Mouse (Mus musculus) E14TG2a.4 (cell line): ENCODE data around the gene Gm5089.

Experiments
- CTCF ChIP-seq: conservative IDR thresholded peaks from 2 replicates; pipeline ENCODE4 v1.5.1; 2014; ENCODE audit warnings: low read length
- NANOG ChIP-seq: IDR thresholded peaks from 2 replicates; pipeline ENCODE4 v1.6.1; 2014; ENCODE audit warnings: borderline replicate concordance, low read length, mixed read lengths
- POU5F1 ChIP-seq: IDR thresholded peaks from 2 replicates; pipeline ENCODE4 v1.6.1; 2014; ENCODE audit warnings: low read length, borderline replicate concordance

- no peak for TF ChIP-seq CTCF
- TF ChIP-seq NANOG = no peak
- no peak for TF ChIP-seq POU5F1
Measured at GRCm38 (mm10) chr14:122403422-122403940, 47.4 kb downstream of the Gm5089 start.
